Mouse (Mus musculus): Measurements from ENCODE around the gene Itk. TPM values are rescaled to one million over a fixed set of nuclear protein-coding genes. Genes with fewer than 3 reads are reported as not detected.

Gene Itk
- polyA plus RNA-seq, 1 experiment: 1.8 TPM

DNA sequence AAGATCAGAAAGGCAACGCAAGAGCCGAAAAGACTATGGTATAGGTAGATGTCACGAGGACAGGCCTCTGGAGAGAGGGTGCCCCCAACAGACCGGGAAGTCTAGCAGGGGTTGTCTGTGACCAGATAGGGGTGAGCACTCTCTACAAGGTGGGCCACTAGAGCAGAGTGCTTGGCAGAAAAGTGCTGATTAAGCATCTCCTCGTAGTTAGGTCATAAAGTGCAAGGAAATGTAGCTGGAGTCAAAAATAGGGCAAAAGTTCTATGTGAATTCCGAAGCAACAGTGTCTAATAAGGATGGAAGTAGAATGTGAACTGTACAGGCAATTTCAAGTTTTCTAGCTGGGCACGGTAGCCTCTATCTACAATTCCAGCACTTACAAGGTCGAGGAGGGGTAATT lies 18.1 kb downstream of the Itk start:
- TF ChIP-seq POLR2A (IDR thresholded peaks at IDR 0.05; ENCODE audit: low read depth, low read length) (no peak), CTCF (conservative IDR thresholded peaks at IDR 0.05; ENCODE audit: insufficient read depth, insufficient read length, low read depth, low read length) (no peak)
- Histone ChIP-seq H3K4me3 (ENCODE audit: insufficient read depth, low read depth, low read length) (no peak overlapping the region), H3K4me1 (ENCODE audit: control insufficient read depth, insufficient read depth, low read length) (no peaks in the 10 kb centered on the region), H3K27ac (ENCODE audit: insufficient read depth, low read depth, low read length) (no peak overlapping the region), H3K36me3 (ENCODE audit: control insufficient read depth, insufficient read depth, low read length) (no peaks in the 10 kb centered on the region), H3K27me3 (replicated peaks; ENCODE audit: control insufficient read depth, insufficient read depth, low read length) (no peaks in the 10 kb centered on the region; the same call in 1 of the 2 replicates)
- no peak for DNase-seq
- WGBS: 88% methylated on average over 8 of the region's 8 CpGs

- no peak for DNase-seq
- TF ChIP-seq POLR2A (IDR thresholded peaks at IDR 0.05; ENCODE audit: low read depth, low read length) (no peak), CTCF (conservative IDR thresholded peaks at IDR 0.05; ENCODE audit: insufficient read depth, insufficient read length, low read depth, low read length) (no peak)
- 90% methylated on average over 4 of the region's 4 CpGs for WGBS
Observed at GRCm38 (mm10) chr11:46370457-46370856, 18.9 kb downstream of the Itk start.

GRCm38 (mm10) chr11:46366357-46366756 lies 23.0 kb downstream of the Itk start:
- TF ChIP-seq CTCF (conservative IDR thresholded peaks at IDR 0.05; ENCODE audit: insufficient read depth, insufficient read length, low read depth, low read length) (no peak), POLR2A (IDR thresholded peaks at IDR 0.05; ENCODE audit: low read depth, low read length) (no peak)
- H3K4me1 ChIP-seq (ENCODE audit: control insufficient read depth, insufficient read depth, low read length): no peaks in the 10 kb centered on the region
- no peak overlapping the region for H3K4me3 ChIP-seq (ENCODE audit: insufficient read depth, low read depth, low read length)
- WGBS: 42% methylated on average over 3 of the region's 3 CpGs
- H3K27ac ChIP-seq (ENCODE audit: insufficient read depth, low read depth, low read length): no peak overlapping the region
- no peaks in the 10 kb centered on the region; the same call in 1 of the 2 replicates for H3K27me3 ChIP-seq (replicated peaks; ENCODE audit: control insufficient read depth, insufficient read depth, low read length)
- DNase-seq: no peak
- H3K36me3 ChIP-seq (ENCODE audit: control insufficient read depth, insufficient read depth, low read length): no peaks in the 10 kb centered on the region

More at GRCm38 (mm10) chr11:46370457-46370856, 18.9 kb downstream of the Itk start:
- no peak overlapping the region for H3K27ac ChIP-seq (ENCODE audit: insufficient read depth, low read depth, low read length)
- H3K27me3 ChIP-seq (replicated peaks; ENCODE audit: control insufficient read depth, insufficient read depth, low read length): no peaks in the 10 kb centered on the region; the same call in 1 of the 2 replicates
- no peaks in the 10 kb centered on the region for H3K4me1 ChIP-seq (ENCODE audit: control insufficient read depth, insufficient read depth, low read length)
- no peaks in the 10 kb centered on the region for H3K36me3 ChIP-seq (ENCODE audit: control insufficient read depth, insufficient read depth, low read length)
- H3K4me3 ChIP-seq (ENCODE audit: insufficient read depth, low read depth, low read length): no peak overlapping the region

- H3K36me3 ChIP-seq (ENCODE audit: control insufficient read depth, insufficient read depth, low read length): no peaks in the 10 kb centered on the region
- H3K4me3 ChIP-seq (ENCODE audit: insufficient read depth, low read depth, low read length): no peak overlapping the region
- no peaks in the 10 kb centered on the region; the same call in 1 of the 2 replicates for H3K27me3 ChIP-seq (replicated peaks; ENCODE audit: control insufficient read depth, insufficient read depth, low read length)
- no peak for DNase-seq
- TF ChIP-seq POLR2A (IDR thresholded peaks at IDR 0.05; ENCODE audit: low read depth, low read length) (no peak), CTCF (conservative IDR thresholded peaks at IDR 0.05; ENCODE audit: insufficient read depth, insufficient read length, low read depth, low read length) (no peak)
- no peaks in the 10 kb centered on the region for H3K4me1 ChIP-seq (ENCODE audit: control insufficient read depth, insufficient read depth, low read length)
- H3K27ac ChIP-seq (ENCODE audit: insufficient read depth, low read depth, low read length): no peak overlapping the region
- WGBS: 66% methylated on average over 5 of the region's 5 CpGs
Observed at GRCm38 (mm10) chr11:46365744-46366143, 23.6 kb downstream of the Itk start.

DNA sequence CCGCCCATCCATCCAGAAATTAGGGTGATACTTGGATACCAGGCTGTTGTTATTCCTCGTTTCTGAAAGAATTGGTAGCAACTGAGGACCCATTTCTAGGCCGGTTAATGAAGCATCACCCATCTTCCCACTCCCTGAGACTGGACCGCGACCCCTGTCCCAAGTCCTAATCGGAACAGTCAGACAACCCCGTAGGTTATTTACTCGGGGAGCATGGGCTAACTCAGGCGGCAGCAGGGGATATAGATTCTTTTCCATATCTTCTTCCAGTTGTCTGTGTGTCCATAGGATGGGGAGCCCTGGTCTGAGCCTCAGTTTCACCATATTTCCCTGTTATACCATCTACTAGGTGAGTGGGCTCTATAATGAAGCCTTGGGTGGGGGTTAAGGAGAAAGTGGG lies 25.5 kb downstream of the Itk start:
- Histone ChIP-seq H3K27me3 (replicated peaks; ENCODE audit: control insufficient read depth, insufficient read depth, low read length) (no peaks in the 10 kb centered on the region; the same call in 1 of the 2 replicates), H3K4me1 (ENCODE audit: control insufficient read depth, insufficient read depth, low read length) (no peaks in the 10 kb centered on the region), H3K27ac (ENCODE audit: insufficient read depth, low read depth, low read length) (no peak overlapping the region), H3K36me3 (ENCODE audit: control insufficient read depth, insufficient read depth, low read length) (no peaks in the 10 kb centered on the region), H3K4me3 (ENCODE audit: insufficient read depth, low read depth, low read length) (no peak overlapping the region)
- DNase-seq: no peak
- no peak for TF ChIP-seq POLR2A (IDR thresholded peaks at IDR 0.05; ENCODE audit: low read depth, low read length)
- no peak for TF ChIP-seq CTCF (conservative IDR thresholded peaks at IDR 0.05; ENCODE audit: insufficient read depth, insufficient read length, low read depth, low read length)
- 89% methylated on average over 9 of the region's 9 CpGs for WGBS

- Histone ChIP-seq H3K36me3 (ENCODE audit: control insufficient read depth, insufficient read depth, low read length) (no peaks in the 10 kb centered on the region), H3K4me1 (ENCODE audit: control insufficient read depth, insufficient read depth, low read length) (no peaks in the 10 kb centered on the region), H3K27me3 (replicated peaks; ENCODE audit: control insufficient read depth, insufficient read depth, low read length) (no peaks in the 10 kb centered on the region; the same call in 1 of the 2 replicates), H3K4me3 (ENCODE audit: insufficient read depth, low read depth, low read length) (no peak overlapping the region), H3K27ac (ENCODE audit: insufficient read depth, low read depth, low read length) (no peak overlapping the region)
- TF ChIP-seq POLR2A (IDR thresholded peaks at IDR 0.05; ENCODE audit: low read depth, low read length) (no peak), CTCF (conservative IDR thresholded peaks at IDR 0.05; ENCODE audit: insufficient read depth, insufficient read length, low read depth, low read length) (no peak)
- DNase-seq: no peak
- 70% methylated on average over 18 of the region's 18 CpGs for WGBS
Observed at GRCm38 (mm10) chr11:46362061-46363022, 27.0 kb downstream of the Itk start.

DNA sequence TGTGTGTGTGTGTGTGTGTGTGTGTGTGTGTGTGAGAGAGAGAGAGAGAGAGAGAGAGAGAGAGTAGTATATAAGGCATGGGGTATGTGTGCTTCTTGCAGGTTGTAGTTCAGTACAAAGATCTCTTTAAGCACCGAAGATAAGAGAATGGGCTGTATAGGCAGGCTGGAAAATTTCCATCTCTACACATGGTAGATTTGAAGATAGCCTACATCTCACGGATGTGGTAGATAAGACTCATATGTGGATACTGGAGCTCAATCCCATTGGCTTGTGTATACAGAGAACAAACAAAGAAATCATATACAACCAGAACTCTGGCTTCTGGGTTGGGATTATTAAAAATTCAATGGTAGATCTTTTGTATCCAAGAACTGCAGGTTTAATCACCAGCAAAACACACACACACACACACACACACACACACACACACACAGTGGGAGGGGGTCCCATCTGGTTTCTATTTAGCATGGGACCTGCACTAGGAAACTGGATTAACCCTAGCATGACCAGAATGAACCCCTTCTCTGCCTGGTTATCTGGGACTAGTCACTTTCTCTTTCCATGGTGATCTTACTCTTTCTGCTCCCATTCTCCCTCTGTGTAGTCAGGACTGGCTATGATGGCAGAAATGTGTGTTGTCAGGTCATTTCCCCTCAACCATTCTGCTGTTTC lies 28.2 kb downstream of the Itk start:
- H3K4me1 ChIP-seq (ENCODE audit: control insufficient read depth, insufficient read depth, low read length): no peaks in the 10 kb centered on the region
- 85% methylated on average over 2 of the region's 2 CpGs for WGBS
- H3K36me3 ChIP-seq (ENCODE audit: control insufficient read depth, insufficient read depth, low read length): no peaks in the 10 kb centered on the region
- TF ChIP-seq CTCF (conservative IDR thresholded peaks at IDR 0.05; ENCODE audit: insufficient read depth, insufficient read length, low read depth, low read length) (no peak), POLR2A (IDR thresholded peaks at IDR 0.05; ENCODE audit: low read depth, low read length) (no peak)
- H3K27me3 ChIP-seq (replicated peaks; ENCODE audit: control insufficient read depth, insufficient read depth, low read length): no peaks in the 10 kb centered on the region
- H3K4me3 ChIP-seq (ENCODE audit: insufficient read depth, low read depth, low read length): no peak overlapping the region
- DNase-seq: no peak
- no peak overlapping the region for H3K27ac ChIP-seq (ENCODE audit: insufficient read depth, low read depth, low read length)
